Mouse (Mus musculus) embryonic facial prominence, embryonic 12.5 days (tissue): ENCODE results near the gene Clec12a. TPM values are rescaled to one million over a fixed set of nuclear protein-coding genes. Genes with fewer than 3 reads are reported as not detected.

Source experiments
- ATAC-seq: fragments of 200-750 bp; cut with Nextera tagmentation; 2 replicates; pipeline ENCODE4 v1.8.0; 2017; ENCODE audit not compliant: insufficient number of reproducible peaks, insufficient read depth, low FRiP score, low TSS enrichment
- H3K27ac ChIP-seq: fragments of 300-500 bp; sonication (generic); 2 replicates; pipeline ENCODE4 v1.5.1; 2016; ENCODE audit warnings: mild to moderate bottlenecking
- H3K27me3 ChIP-seq: fragments of 300-500 bp; sonication (generic); 2 replicates; pipeline ENCODE4 v1.6.1; 2016; ENCODE audit warnings: mild to moderate bottlenecking, moderate library complexity
- H3K36me3 ChIP-seq: fragments of 300-500 bp; sonication (generic); 2 replicates; pipeline ENCODE4 v1.6.1; 2016; ENCODE audit warnings: mild to moderate bottlenecking
- H3K4me1 ChIP-seq: fragments of 300-500 bp; sonication (generic); 2 replicates; pipeline ENCODE4 v1.6.1; 2016
- H3K4me2 ChIP-seq: fragments of 300-500 bp; sonication (generic); replicated peaks from 2 replicates; pipeline ENCODE4 v1.6.1; 2016; ENCODE audit warnings: mild to moderate bottlenecking, moderate library complexity
- H3K4me3 ChIP-seq: fragments of 300-500 bp; sonication (generic); 2 replicates; pipeline ENCODE4 v1.5.1; 2016; ENCODE audit warnings: mild to moderate bottlenecking
- H3K9ac ChIP-seq: fragments of 300-500 bp; sonication (generic); 2 replicates; pipeline ENCODE4 v1.6.1; 2016; ENCODE audit warnings: mild to moderate bottlenecking, moderate library complexity
- H3K9me3 ChIP-seq: fragments of 300-500 bp; sonication (generic); 2 replicates; pipeline ENCODE4 v1.6.1; 2016; ENCODE audit warnings: mild to moderate bottlenecking, moderate library complexity
- WGBS: fragments of 180-500 bp; shearing (Covaris S2); methylation state at CpG from one replicate; pipeline ENCODE4 v1.1.7; 2016; 5-methylcytosine and 5-hydroxymethylcytosine counted together
- polyA plus RNA-seq: library from polyadenylated mRNA; unstranded; fragments of >200 nt; fragmentation: Nextera tagmentation; extraction: Ambion mirVana; gene quantifications from 2 replicates; pipeline ENCODE4 v1.2.1, GENCODE M21; 2016

Gene Clec12a
- polyA plus RNA-seq, 1 experiment from 2014 or later, result 0.37 TPM

GRCm38 (mm10) chr6:129381736-129382135 is 39.2 kb downstream of the Clec12a start:
- Histone ChIP-seq H3K4me2 (no peak overlapping the region), H3K4me1 (no peaks in the 10 kb centered on the region), H3K4me3 (no peak overlapping the region), H3K27ac (no peak overlapping the region), H3K9me3 (no peaks in the 10 kb centered on the region), H3K9ac (no peak overlapping the region), H3K36me3 (no peaks in the 10 kb centered on the region), H3K27me3 (no peaks in the 10 kb centered on the region)
- 78% methylated on average over 1 of the region's 1 CpGs for WGBS
- ATAC-seq, result no peak

GRCm38 (mm10) chr6:129383466-129383865 is 41.0 kb downstream of the Clec12a start:
- H3K4me2 ChIP-seq, result no peak overlapping the region
- H3K4me1 ChIP-seq, result no peaks in the 10 kb centered on the region
- H3K9me3 ChIP-seq, result no peaks in the 10 kb centered on the region
- 81% methylated on average over 3 of the region's 3 CpGs for WGBS
- H3K36me3 ChIP-seq, result no peaks in the 10 kb centered on the region
- no peaks in the 10 kb centered on the region for H3K27me3 ChIP-seq
- no peak overlapping the region for H3K27ac ChIP-seq
- no peak overlapping the region for H3K4me3 ChIP-seq
- no peak overlapping the region for H3K9ac ChIP-seq
- no peak for ATAC-seq

DNA sequence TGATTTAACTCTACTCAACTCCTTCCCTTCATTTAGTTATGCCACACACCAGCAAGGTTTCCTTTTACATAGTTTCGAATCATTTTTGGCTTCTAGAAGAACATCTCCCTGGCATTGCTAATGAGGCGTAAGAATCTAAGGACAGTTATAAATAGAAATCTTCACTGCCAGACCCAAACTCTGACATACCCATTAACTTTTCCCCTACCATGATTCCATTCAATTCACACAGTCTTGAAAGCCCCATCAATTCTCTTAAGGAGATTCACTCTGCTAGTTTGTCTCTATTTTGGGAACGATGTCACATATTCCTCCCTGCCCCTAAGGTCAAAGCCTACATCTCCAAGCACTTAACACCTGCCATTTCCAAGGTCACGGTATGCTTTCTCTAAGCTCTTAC is 42.5 kb downstream of the Clec12a start:
- no peak for ATAC-seq
- no peak overlapping the region for H3K9ac ChIP-seq
- no peaks in the 10 kb centered on the region for H3K9me3 ChIP-seq
- no peak overlapping the region for H3K27ac ChIP-seq
- WGBS, result 87% methylated on average over 4 of the region's 4 CpGs
- H3K4me3 ChIP-seq, result no peak overlapping the region
- no peaks in the 10 kb centered on the region for H3K4me1 ChIP-seq
- H3K36me3 ChIP-seq, result no peaks in the 10 kb centered on the region
- H3K4me2 ChIP-seq, result no peak overlapping the region
- no peaks in the 10 kb centered on the region for H3K27me3 ChIP-seq

DNA sequence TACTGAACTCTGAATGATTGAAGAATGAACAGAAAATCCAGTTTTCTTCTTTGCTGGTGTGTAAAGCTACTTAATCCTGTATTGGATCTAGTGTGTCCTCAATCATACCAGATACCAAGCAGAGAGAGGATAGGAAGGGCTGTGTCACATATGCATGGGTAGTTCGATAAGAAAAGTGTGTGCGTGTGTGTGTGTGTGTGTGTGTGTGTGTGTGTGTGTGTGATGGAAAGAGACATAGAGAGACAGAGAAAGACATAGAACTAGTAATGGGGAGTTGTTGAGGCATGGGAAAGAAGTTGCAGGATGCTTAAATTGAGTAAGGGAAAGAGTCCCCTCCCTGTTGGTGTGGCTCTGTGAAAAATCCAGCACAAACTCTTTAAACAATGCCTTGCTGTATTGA is 43.3 kb downstream of the Clec12a start, which contains the start of gene Clec12b:
Gene Clec12b (minus strand): TSS at position 101 of the 400 bp plus-strand sequence.
- Histone ChIP-seq H3K27ac (no peak within 1 kb of the TSS), H3K9ac (no peak within 1 kb of the TSS), H3K36me3 (no peaks in the 10 kb centered on the region), H3K4me3 (no peak within 1 kb of the TSS), H3K4me1 (no peaks in the 10 kb centered on the region), H3K4me2 (no peak within 1 kb of the TSS), H3K9me3 (no peaks in the 10 kb centered on the region), H3K27me3 (no peaks in the 10 kb centered on the region)
- 81% methylated on average over 2 of the region's 2 CpGs for WGBS
- no peak for ATAC-seq

DNA sequence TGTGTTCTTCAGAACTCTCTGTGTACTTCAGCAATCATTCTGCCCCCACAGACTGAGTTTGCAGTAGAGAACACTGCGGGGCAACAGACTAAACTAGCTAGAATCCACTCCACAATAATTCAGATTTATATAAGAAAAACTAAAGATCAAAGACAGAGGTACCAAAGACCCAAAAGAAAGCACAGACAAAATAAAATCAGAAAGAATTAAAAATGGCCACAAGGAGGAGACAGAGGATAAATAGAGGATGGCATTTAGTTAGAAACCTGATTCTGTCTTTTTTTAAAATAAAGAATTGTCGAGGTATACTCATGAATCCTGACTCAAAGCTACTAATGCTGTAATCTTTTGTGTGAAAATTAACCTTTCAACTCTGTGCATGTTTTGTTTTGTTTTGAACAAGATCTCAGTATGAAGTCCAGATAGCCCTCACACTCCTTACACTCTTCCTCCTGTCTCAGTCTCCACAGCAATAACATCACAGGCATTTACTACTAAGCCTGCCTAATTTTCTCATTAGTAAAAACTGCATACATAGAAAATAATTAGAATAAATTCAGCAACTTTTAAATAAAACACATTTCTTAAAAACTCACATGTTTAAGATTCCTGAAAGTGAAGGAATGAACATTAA is 50.7 kb downstream of the Clec12a start:
- no peak overlapping the region for H3K9ac ChIP-seq
- H3K4me1 ChIP-seq, result no peaks in the 10 kb centered on the region
- H3K9me3 ChIP-seq, result no peaks in the 10 kb centered on the region
- no peak overlapping the region for H3K4me3 ChIP-seq
- 20% methylated on average over 2 of the region's 2 CpGs for WGBS
- no peak overlapping the region for H3K27ac ChIP-seq
- no peaks in the 10 kb centered on the region for H3K36me3 ChIP-seq
- no peak overlapping the region for H3K4me2 ChIP-seq
- no peak for ATAC-seq
- no peaks in the 10 kb centered on the region for H3K27me3 ChIP-seq

DNA sequence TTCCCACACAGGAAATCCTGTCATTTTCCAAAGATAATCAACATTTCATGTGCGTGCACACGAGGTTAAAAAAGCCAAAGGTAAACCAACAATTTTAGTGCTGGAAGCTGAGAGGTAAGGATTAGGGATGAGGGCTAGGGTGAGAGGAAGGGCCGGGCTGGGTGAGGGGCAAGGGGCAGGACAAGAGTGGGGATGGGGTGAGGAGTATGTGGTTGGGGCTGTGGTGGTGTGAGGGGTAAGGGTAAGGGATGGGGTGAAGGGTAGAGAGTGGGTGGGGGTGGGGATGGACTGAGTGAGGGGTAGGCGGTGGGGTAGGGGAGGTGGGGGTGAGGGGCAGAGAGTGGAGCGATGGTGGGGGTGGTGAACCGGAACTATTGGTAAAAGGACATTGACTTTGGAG is 51.2 kb downstream of the Clec12a start:
- Histone ChIP-seq H3K4me1 (no peaks in the 10 kb centered on the region), H3K27ac (no peak overlapping the region), H3K9ac (no peak overlapping the region), H3K4me3 (no peak overlapping the region), H3K36me3 (no peaks in the 10 kb centered on the region), H3K27me3 (no peaks in the 10 kb centered on the region), H3K9me3 (no peaks in the 10 kb centered on the region), H3K4me2 (no peak overlapping the region)
- no peak for ATAC-seq
- 68% methylated on average over 6 of the region's 6 CpGs for WGBS

- WGBS, result 76% methylated on average over 8 of the region's 8 CpGs
- Histone ChIP-seq H3K9ac (no peak within 1 kb of the TSS), H3K36me3 (no peaks in the 10 kb centered on the region), H3K27me3 (no peaks in the 10 kb centered on the region), H3K4me3 (no peak within 1 kb of the TSS), H3K9me3 (no peaks in the 10 kb centered on the region), H3K27ac (no peak within 1 kb of the TSS), H3K4me1 (no peaks in the 10 kb centered on the region), H3K4me2 (no peak within 1 kb of the TSS)
- ATAC-seq, result no peak
Measured at GRCm38 (mm10) chr6:129396997-129397396, 54.5 kb downstream of the Clec12a start, which contains the start of gene Clec1b. Gene Clec1b (plus strand): TSS chr6:129397297.

- H3K4me2 ChIP-seq, result no peak overlapping the region
- ATAC-seq, result no peak
- 63% methylated on average over 6 of the region's 6 CpGs for WGBS
Measured at GRCm38 (mm10) chr6:129399945-129400344, 57.5 kb downstream of the Clec12a start.

DNA sequence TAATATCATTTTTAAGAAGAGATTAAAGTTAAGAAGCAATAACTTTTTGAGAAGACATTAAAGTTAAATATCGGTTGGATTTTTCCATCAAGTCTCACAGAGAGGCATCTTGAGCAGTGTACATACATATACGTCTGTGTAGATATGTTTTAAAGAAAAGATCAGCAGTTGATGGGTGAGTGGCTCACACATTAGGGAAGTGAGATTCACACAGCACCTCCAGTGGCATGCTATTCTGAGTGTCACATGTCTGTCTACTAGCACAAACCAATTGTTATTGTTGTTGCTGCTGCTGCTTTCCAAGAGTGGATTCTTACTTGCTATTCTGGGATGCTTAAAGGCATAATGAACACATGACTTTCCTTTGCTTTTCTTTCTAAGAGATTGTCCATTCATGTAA is 59.9 kb downstream of the Clec12a start:
- Histone ChIP-seq H3K4me1 (no peaks in the 10 kb centered on the region), H3K27ac (no peak overlapping the region), H3K36me3 (no peaks in the 10 kb centered on the region), H3K9me3 (no peaks in the 10 kb centered on the region), H3K9ac (no peak overlapping the region), H3K4me2 (no peak overlapping the region), H3K27me3 (no peaks in the 10 kb centered on the region), H3K4me3 (no peak overlapping the region)
- 90% methylated on average over 2 of the region's 2 CpGs for WGBS
- ATAC-seq, result no peak

More at GRCm38 (mm10) chr6:129399945-129400344, 57.5 kb downstream of the Clec12a start:
- H3K9ac ChIP-seq, result no peak overlapping the region
- no peak overlapping the region for H3K4me3 ChIP-seq
- no peaks in the 10 kb centered on the region for H3K27me3 ChIP-seq
- no peak overlapping the region for H3K27ac ChIP-seq
- no peaks in the 10 kb centered on the region for H3K36me3 ChIP-seq
- no peaks in the 10 kb centered on the region for H3K9me3 ChIP-seq
- no peaks in the 10 kb centered on the region for H3K4me1 ChIP-seq

GRCm38 (mm10) chr6:129403391-129403790 is 60.9 kb downstream of the Clec12a start:
- no peak for ATAC-seq
- no peak overlapping the region for H3K4me3 ChIP-seq
- no peak overlapping the region for H3K27ac ChIP-seq
- H3K36me3 ChIP-seq, result no peaks in the 10 kb centered on the region
- H3K4me2 ChIP-seq, result no peak overlapping the region
- 82% methylated on average over 6 of the region's 6 CpGs for WGBS
- H3K9ac ChIP-seq, result no peak overlapping the region
- H3K9me3 ChIP-seq, result no peaks in the 10 kb centered on the region
- H3K27me3 ChIP-seq, result no peaks in the 10 kb centered on the region
- no peaks in the 10 kb centered on the region for H3K4me1 ChIP-seq

DNA sequence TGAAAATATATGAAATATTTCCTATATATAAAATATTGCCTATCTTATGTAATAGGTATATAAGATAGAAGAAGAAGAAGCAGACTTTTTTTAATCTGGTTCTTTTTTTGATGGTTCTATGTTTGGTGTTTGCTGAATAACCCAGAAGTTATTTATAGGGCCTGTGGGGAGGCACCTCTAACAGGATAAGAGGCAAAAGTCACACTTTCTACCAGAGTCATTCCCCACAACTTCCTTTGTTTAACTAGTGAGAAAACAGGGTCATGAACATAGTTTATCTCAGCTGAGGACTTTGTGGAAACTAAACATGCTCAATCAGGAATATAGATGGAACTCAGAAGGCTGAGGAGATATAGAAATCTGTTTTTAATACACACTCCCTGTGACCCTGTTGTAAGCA is 63.5 kb downstream of the Clec12a start:
- Histone ChIP-seq H3K9ac (no peak overlapping the region), H3K4me3 (no peak overlapping the region), H3K4me1 (no peaks in the 10 kb centered on the region), H3K9me3 (no peaks in the 10 kb centered on the region), H3K27me3 (no peaks in the 10 kb centered on the region), H3K4me2 (no peak overlapping the region), H3K36me3 (no peaks in the 10 kb centered on the region), H3K27ac (no peak overlapping the region)
- ATAC-seq, result no peak

- Histone ChIP-seq H3K27ac (no peak overlapping the region), H3K4me3 (no peak overlapping the region), H3K9me3 (no peaks in the 10 kb centered on the region), H3K27me3 (no peaks in the 10 kb centered on the region), H3K4me1 (no peaks in the 10 kb centered on the region), H3K9ac (no peak overlapping the region), H3K4me2 (no peak overlapping the region), H3K36me3 (no peaks in the 10 kb centered on the region)
- no peak for ATAC-seq
- 61% methylated on average over 2 of the region's 2 CpGs for WGBS
Measured at GRCm38 (mm10) chr6:129407324-129407723, 64.8 kb downstream of the Clec12a start.
